Mouse (Mus musculus): ENCODE measurements at regions not wholly inside any gene's neighbourhood (a gene's known extent, or its start where the extent isn't known, plus 50 kb on each side); places are given as distances from the start of the nearest gene placed in this dataset.

- Histone ChIP-seq H3K27ac (no peak overlapping the region), H3K9me3 (no peaks in the 10 kb centered on the region), H3K4me2 (replicated peaks) (no peak overlapping the region), H3K4me1 (no peaks in the 10 kb centered on the region), H3K4me3 (no peak overlapping the region), H3K27me3 (replicated peaks) (no peaks in the 10 kb centered on the region), H3K9ac (no peak overlapping the region), H3K36me3 (no peaks in the 10 kb centered on the region)
- no peak for ATAC-seq (ENCODE audit: low FRiP score, low read depth)
- WGBS: 84% methylated on average over 8 of the region's 8 CpGs
Measured at GRCm38 (mm10) chr13:18063677-18064076, 70.5 kb upstream of the Yae1d1 start.

- Histone ChIP-seq H3K9ac (no peak overlapping the region), H3K4me3 (no peak overlapping the region), H3K36me3 (no peaks in the 10 kb centered on the region), H3K4me2 (replicated peaks) (no peak overlapping the region), H3K4me1 (no peaks in the 10 kb centered on the region), H3K27ac (no peak overlapping the region), H3K9me3 (no peaks in the 10 kb centered on the region), H3K27me3 (replicated peaks) (no peaks in the 10 kb centered on the region)
- 86% methylated on average over 2 of the region's 2 CpGs for WGBS
- ATAC-seq (ENCODE audit: low FRiP score, low read depth): no peak
Measured at GRCm38 (mm10) chr13:18060265-18060664, 67.1 kb upstream of the Yae1d1 start.

- H3K4me3 ChIP-seq: no peak overlapping the region
- WGBS: 36% methylated on average over 8 of the region's 8 CpGs
- H3K9me3 ChIP-seq: peaks cover 12% of the 10 kb centered on the region
- H3K4me1 ChIP-seq: no peaks in the 10 kb centered on the region
- no peak overlapping the region for H3K27ac ChIP-seq
- no peaks in the 10 kb centered on the region for H3K27me3 ChIP-seq (replicated peaks)
- H3K4me2 ChIP-seq (replicated peaks): no peak overlapping the region
- H3K36me3 ChIP-seq: no peaks in the 10 kb centered on the region
- no peak overlapping the region for H3K9ac ChIP-seq
- ATAC-seq (ENCODE audit: low FRiP score, low read depth): peak; percentile 92
Measured at GRCm38 (mm10) chr13:18057231-18057912, 64.2 kb upstream of the Yae1d1 start.

- peak; percentile 66; the same call in 1 of the 2 replicates for ATAC-seq (ENCODE audit: low FRiP score, low read depth)
- WGBS: 68% methylated on average over 3 of the region's 3 CpGs
Measured at GRCm38 (mm10) chr13:18056816-18057215, 63.7 kb upstream of the Yae1d1 start.

GRCm38 (mm10) chr13:18043154-18043553, 50.0 kb upstream of the Yae1d1 start:
- Histone ChIP-seq H3K27me3 (replicated peaks) (no peaks in the 10 kb centered on the region), H3K9me3 (no peaks in the 10 kb centered on the region), H3K9ac (no peak overlapping the region), H3K4me3 (no peak overlapping the region), H3K4me2 (replicated peaks) (no peak overlapping the region), H3K4me1 (no peaks in the 10 kb centered on the region), H3K36me3 (no peaks in the 10 kb centered on the region), H3K27ac (no peak overlapping the region)
- ATAC-seq (ENCODE audit: low FRiP score, low read depth): no peak
- WGBS: 90% methylated on average over 6 of the region's 6 CpGs

More at GRCm38 (mm10) chr13:18056816-18057215, 63.7 kb upstream of the Yae1d1 start:
- H3K36me3 ChIP-seq: no peaks in the 10 kb centered on the region
- H3K4me3 ChIP-seq: no peak overlapping the region
- H3K27me3 ChIP-seq (replicated peaks): no peaks in the 10 kb centered on the region
- H3K4me1 ChIP-seq: no peaks in the 10 kb centered on the region
- no peak overlapping the region for H3K27ac ChIP-seq
- peaks cover 12% of the 10 kb centered on the region for H3K9me3 ChIP-seq
- H3K4me2 ChIP-seq (replicated peaks): no peak overlapping the region
- H3K9ac ChIP-seq: no peak overlapping the region

All from neural tube, embryonic 12.5 days (tissue).